Mouse (Mus musculus) megakaryocyte-erythroid progenitor cell, adult 5 weeks (primary cell): ENCODE results near the gene Frem3. TPM values are rescaled to one million over a fixed set of nuclear protein-coding genes. Genes with fewer than 3 reads are reported as not detected.

Experiments used
- polyA plus RNA-seq: library from polyadenylated mRNA; stranded (reverse); fragments of >175 nt; gene quantifications from 2 replicates; pipeline ENCODE4 v1.2.3, GENCODE M21; 2012

Frem3 gene
- polyA plus RNA-seq, result 0.01 TPM in 1 of 2 replicates, not detected in the other

DNA sequence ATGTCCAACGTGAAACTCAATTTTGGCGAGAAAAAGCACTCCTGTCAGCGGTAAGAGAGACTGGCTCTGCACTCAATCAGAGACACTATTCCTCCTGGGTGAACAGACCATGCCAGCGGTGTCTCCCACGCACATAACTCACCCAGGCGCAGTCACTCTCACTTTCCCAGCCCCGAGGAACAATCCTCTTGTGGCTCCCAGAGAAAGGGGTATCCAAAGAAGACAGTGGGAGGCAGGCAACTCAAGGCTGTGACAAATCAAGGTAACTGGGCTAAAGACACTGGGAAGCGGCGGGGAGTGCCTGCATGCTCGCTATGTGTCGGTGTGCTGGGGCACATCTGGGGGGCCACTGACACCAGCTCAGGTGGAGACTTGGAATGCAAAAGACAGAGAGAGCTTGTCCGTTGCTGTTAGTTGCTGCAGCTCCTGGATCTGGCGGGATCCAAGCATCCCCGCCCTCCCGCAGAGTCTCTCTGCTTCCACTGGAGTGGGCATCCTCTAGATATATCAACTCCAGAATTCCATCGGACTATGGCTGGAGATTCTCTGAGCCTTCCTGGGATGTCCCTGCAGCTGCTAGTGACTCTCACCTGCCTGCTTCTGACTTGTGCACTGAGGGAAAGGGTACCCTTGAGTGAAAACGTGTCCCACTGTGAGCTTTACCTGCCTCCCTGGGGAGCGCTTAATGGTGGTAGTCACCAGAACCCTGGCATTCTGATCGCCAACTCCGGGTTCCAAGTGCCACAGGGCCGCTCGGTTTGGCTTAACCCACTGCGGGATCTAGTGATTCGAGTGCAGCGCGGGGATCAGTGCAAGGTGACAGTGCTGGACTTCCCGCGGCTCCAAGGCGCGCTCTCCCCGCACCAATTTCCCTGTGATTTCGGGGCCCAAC lies at the start of gene Frem3:
TSS of gene Frem3 (plus strand) at position 532 of the 892 bp plus-strand sequence.

GRCm38 (mm10) chr8:80739155-80739924 lies 128.5 kb downstream of the Frem3 start, which contains the start of gene Smarca5:
Gene Smarca5, minus strand, starts transcription at chr8:80739497.

Other genes starting within 250 kb of the Frem3 start
- 1.6 and 1.9 TPM in 2 replicates for gene Gypa, start 117.3 kb upstream of the Frem3 start, polyA plus RNA-seq
- gene Smarca5, start 128.4 kb downstream of the Frem3 start, polyA plus RNA-seq, result 21.9 and 26.8 TPM in 2 replicates